8 mouse cellular contexts compared by ENCODE assay signal in the genomic region with DNA sequence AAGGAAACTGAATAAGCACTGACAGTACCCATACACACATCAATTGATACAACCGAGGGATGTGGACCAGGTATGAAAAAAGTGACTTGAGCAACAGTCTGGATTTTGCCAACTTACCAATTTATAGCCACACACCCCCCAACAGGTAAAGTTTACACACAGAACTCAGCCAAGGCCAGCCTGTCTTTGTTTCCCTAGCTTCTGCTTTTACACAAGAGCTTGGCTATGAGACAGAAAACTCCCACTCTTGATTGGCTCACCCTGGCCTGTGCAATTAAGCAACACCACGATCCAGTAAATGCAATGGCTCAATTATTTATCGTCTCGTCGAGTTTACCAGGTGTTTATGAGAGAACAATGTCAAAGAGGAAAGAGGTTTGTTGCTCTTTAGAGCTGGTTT. TPM values are rescaled to one million over a fixed set of nuclear protein-coding genes. Genes with fewer than 3 reads are reported as not detected.
DNase-seq lines count a peak whose midpoint lies in the region; ATAC-seq lines count a peak whose summit lies in the region.

No protein-coding gene starts in this region.

- no peaks in the 10 kb centered on the region for H3K27me3 ChIP-seq in heart, embryonic 11.5 days (ENCODE audit: control insufficient read depth, insufficient read depth, low read length)
- no peaks in the 10 kb centered on the region for H3K27me3 ChIP-seq in midbrain, embryonic 11.5 days (ENCODE audit: control insufficient read depth, insufficient read depth, low read length)

- no peaks in the 10 kb centered on the region for H3K9me3 ChIP-seq in heart, embryonic 11.5 days (replicated peaks; ENCODE audit: control insufficient read depth, low read length)
- H3K9me3 ChIP-seq in midbrain, embryonic 11.5 days (ENCODE audit: control insufficient read depth, low read length) = no peaks in the 10 kb centered on the region

- no peaks in the 10 kb centered on the region for H3K36me3 ChIP-seq in heart, embryonic 11.5 days (ENCODE audit: control insufficient read depth, insufficient read depth, low read length)
- H3K36me3 ChIP-seq in midbrain, embryonic 11.5 days (ENCODE audit: control insufficient read depth, insufficient read depth, low read length) = no peaks in the 10 kb centered on the region

- peak overlapping the region; percentile 71 for H3K4me3 ChIP-seq in heart, embryonic 11.5 days (ENCODE audit: low read depth, low read length)
- peak overlapping the region; percentile 51; the same call in 1 of the 2 replicates for H3K4me3 ChIP-seq in midbrain, embryonic 11.5 days (ENCODE audit: low read depth, low read length)

- peak overlapping the region; percentile 43; the same call in 1 of the 2 replicates for H3K9ac ChIP-seq in heart, embryonic 11.5 days (ENCODE audit: low read depth, low read length)
- no peak overlapping the region for H3K9ac ChIP-seq in midbrain, embryonic 11.5 days (ENCODE audit: low read length)

- 40% methylated on average over 5 of the region's 5 CpGs for WGBS in heart, embryonic 11.5 days (ENCODE audit: insufficient replicate concordance)
- 51% methylated on average over 5 of the region's 5 CpGs for WGBS in midbrain, embryonic 11.5 days

- intact Hi-C loops in gastrocnemius, postnatal 14 days (cut with DNase I; ENCODE audit: low total_unique reads) = no loop called here

- H3K4me2 ChIP-seq in heart, embryonic 11.5 days = peak overlapping the region; percentile 84
- peak overlapping the region; percentile 23; the same call in 1 of the 2 replicates for H3K4me2 ChIP-seq in midbrain, embryonic 11.5 days

- peaks cover 22% of the 10 kb centered on the region for H3K4me1 ChIP-seq in heart, embryonic 11.5 days (ENCODE audit: control insufficient read depth, insufficient read depth, low read length)
- peaks cover 6% of the 10 kb centered on the region; the same call in 1 of the 2 replicates for H3K4me1 ChIP-seq in midbrain, embryonic 11.5 days (ENCODE audit: control insufficient read depth, insufficient read depth, low read length)

- ATAC-seq in heart, embryonic 11.5 days (replicated peaks; ENCODE audit: insufficient number of reproducible peaks, low FRiP score, low TSS enrichment) = no peak
- no peak for ATAC-seq in midbrain, embryonic 11.5 days (ENCODE audit: low FRiP score)

- DNase-seq in gastrocnemius, postnatal 25 days = peak; percentile 14
- DNase-seq in gastrocnemius, postnatal 14 days = no peak
- peak; percentile 69 for DNase-seq in adrenal gland, postnatal 10 days
- DNase-seq in layer of hippocampus, adult 9-11 months = peak; percentile 54
- DNase-seq in midbrain, embryonic 11.5 days (ENCODE audit: low spot score, missing footprints) = peak; percentile 80
- DNase-seq in right cerebral cortex, postnatal 14 days = no peak
- no peak for DNase-seq in thymus, postnatal 10 days (ENCODE audit: low spot score in 2 of 2)

- H3K27ac ChIP-seq in heart, embryonic 11.5 days (ENCODE audit: low read depth, low read length) = no peak overlapping the region
- H3K27ac ChIP-seq in midbrain, embryonic 11.5 days (ENCODE audit: low read depth, low read length) = no peak overlapping the region

RNA-seq across cellular contexts. Expression of a gene that starts 1.2 kb away (rescaled TPM):
- 10 to 100 TPM; 32.5 to 49.5 TPM for total RNA-seq in gastrocnemius, postnatal 25 days (2021)
- 10 to 100 TPM; 41.7 to 43.6 TPM for total RNA-seq in gastrocnemius, postnatal 14 days (2021)
- total RNA-seq in adrenal gland, postnatal 10 days (2021) = 10 to 100 TPM; 68.2 to 75.6 TPM
- 45.0 and 49.0 TPM in 2 replicates for polyA plus RNA-seq in heart, embryonic 11.5 days (2014; fragmentation: Nextera tagmentation; extraction: Ambion mirVana)
- 22.8 and 24.0 TPM in 2 replicates for polyA plus RNA-seq in midbrain, embryonic 11.5 days (2014; fragmentation: Nextera tagmentation; extraction: Ambion mirVana)

RNA-seq across cellular contexts. Expression of a gene that starts 32.6 kb away (rescaled TPM):
- total RNA-seq in gastrocnemius, postnatal 25 days (2021) = 100 to 1,000 TPM; 175 to 196 TPM
- 100 to 1,000 TPM; 226 to 256 TPM for total RNA-seq in gastrocnemius, postnatal 14 days (2021)
- 100 to 1,000 TPM; 327 to 368 TPM for total RNA-seq in adrenal gland, postnatal 10 days (2021)
- 113 and 175 TPM in 2 replicates for polyA plus RNA-seq in heart, embryonic 11.5 days (2014; fragmentation: Nextera tagmentation; extraction: Ambion mirVana)
- 12.5 and 14.8 TPM in 2 replicates for polyA plus RNA-seq in midbrain, embryonic 11.5 days (2014; fragmentation: Nextera tagmentation; extraction: Ambion mirVana)

Comparison
In these comparisons a context has a peak if more than half of its experiments do, and no peak if none do; other contexts are left out.
1. DNase-seq: peak in gastrocnemius, postnatal 25 days (single experiment), adrenal gland, postnatal 10 days (single experiment), layer of hippocampus, adult 9-11 months (single experiment) and midbrain, embryonic 11.5 days (single experiment); none in gastrocnemius, postnatal 14 days (single experiment), right cerebral cortex, postnatal 14 days (single experiment) and thymus, postnatal 10 days (0 of 2).